Mouse (Mus musculus): ENCODE data around the gene Cavin1.

DNA sequence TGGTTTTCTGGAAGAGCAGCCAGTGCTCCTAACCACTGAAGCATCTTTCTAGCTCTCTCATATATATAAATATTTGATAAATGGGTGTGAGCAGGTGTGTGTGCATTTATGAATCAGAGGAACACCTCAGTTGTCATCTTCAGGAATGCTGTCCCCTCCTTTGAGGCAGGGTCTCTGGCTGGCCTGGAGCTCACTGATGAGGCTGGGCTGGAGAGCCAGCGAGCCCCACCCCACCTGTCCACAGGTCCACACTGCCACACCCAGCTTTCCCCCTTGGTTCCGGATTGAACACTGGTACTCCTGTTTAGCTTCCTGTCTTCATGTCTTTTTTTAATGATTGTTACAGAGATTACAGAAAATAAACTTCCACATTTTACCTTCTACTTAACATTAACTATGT is 22.8 kb upstream of the Cavin1 start:
- TF ChIP-seq ZNF384 (IDR thresholded peaks at IDR 0.05; ENCODE audit: low read depth, low read length), result no peak
- no peak for TF ChIP-seq MAFK (IDR thresholded peaks at IDR 0.05; ENCODE audit: insufficient read depth, low read depth, low read length)
- no peak for TF ChIP-seq ZC3H11A (IDR thresholded peaks at IDR 0.05; ENCODE audit: borderline replicate concordance, low read depth, low read length)
- no peak for TF ChIP-seq CHD2 (IDR thresholded peaks at IDR 0.05; ENCODE audit: low read depth, low read length)
